8 mouse cellular contexts compared by ENCODE assay signal in the genomic region with DNA sequence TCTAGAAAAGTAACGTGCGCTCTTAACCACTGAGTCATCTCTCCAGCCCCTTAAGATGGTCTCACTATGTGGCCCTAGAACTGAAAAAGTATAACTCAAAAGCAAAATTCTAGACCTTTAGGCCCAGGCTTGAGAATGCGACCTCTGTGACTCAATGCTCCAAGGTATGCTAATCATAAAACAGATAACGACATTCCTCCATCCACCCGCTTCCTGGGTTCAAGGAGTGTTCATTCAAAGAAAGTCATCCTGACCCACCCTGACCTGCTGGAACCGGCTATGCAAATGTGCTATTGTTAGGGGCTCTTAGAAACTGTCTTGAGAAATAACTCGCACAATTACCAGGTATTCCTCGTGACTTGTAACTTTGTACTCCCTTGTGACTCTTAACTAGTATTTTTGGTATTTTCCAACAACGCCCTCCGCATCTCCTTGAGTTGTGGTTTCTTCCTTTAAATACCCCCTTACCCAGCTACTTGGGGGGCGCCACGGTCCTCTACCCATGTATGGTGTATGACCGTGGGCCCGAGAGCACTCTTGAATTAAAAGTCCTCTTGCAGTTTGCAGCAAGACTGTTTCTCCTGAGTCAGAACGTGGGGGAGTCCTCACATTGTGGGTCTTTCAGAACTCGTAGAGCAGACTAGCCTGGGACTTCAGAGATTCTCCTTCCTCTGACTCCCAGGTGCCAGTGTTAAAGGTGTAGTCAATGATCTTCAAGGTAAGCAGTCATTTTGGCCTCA. TPM values are rescaled to one million over a fixed set of nuclear protein-coding genes. Genes with fewer than 3 reads are reported as not detected.
DNase-seq lines count a peak whose midpoint lies in the region; TF ChIP-seq lines count a peak whose summit lies in the region.
"Not testable (repeated sequence)": the region's sequence is repeated elsewhere in the genome, so short reads cannot be mapped to it uniquely, and the experiment has no call there.
"Had no signal": no experiment of that assay in that cellular context is flagged by ENCODE, and none has a peak within 500 bp of the region (broad histone marks: within the 10 kb centered on the region; RNA-seq: fewer than 3 reads in every experiment).

No protein-coding gene starts in this region.

- DNase-seq in ES-E14 (ENCODE audit: low read depth, low spot score), result not testable (repeated sequence)
- peak; percentile 34 for DNase-seq in WW6 (ENCODE audit: low read depth, low spot score)
- peak; percentile 70 for DNase-seq in heart, adult 11 months
- DNase-seq in limb, embryonic 10.5 days (ENCODE audit: low spot score), result peak; percentile 14
- DNase-seq in neural tube, embryonic 10.5 days (ENCODE audit: extremely low spot score, low spot score), result peak; percentile 8

- peak overlapping the region; percentile 45 for H3K27ac ChIP-seq in ES-Bruce4 (ENCODE audit: insufficient read depth, low read length)
- H3K27ac ChIP-seq in ES-E14 (ENCODE audit: insufficient read depth, low read depth, low read length, poor library complexity, severe bottlenecking), result peak overlapping the region; percentile 87; the same call in 1 of the 2 replicates
- not testable (repeated sequence) for H3K27ac ChIP-seq in limb, embryonic 10.5 days

- peaks cover 41% of the 10 kb centered on the region for H3K9me3 ChIP-seq in ES-Bruce4 (replicated peaks; ENCODE audit: control insufficient read depth, insufficient read depth, low read length, poor library complexity, severe bottlenecking)
- H3K9me3 ChIP-seq in ES-E14 (ENCODE audit: control insufficient read depth, insufficient read depth, low read depth, low read length); limb, embryonic 10.5 days (replicated peaks): not testable (repeated sequence)

- peaks cover 23% of the 10 kb centered on the region for H3K36me3 ChIP-seq in ES-Bruce4 (ENCODE audit: control insufficient read depth, insufficient read depth, low read length, poor library complexity, severe bottlenecking)
- H3K36me3 ChIP-seq in ES-E14 (ENCODE audit: control insufficient read depth, insufficient read depth, low read length, poor library complexity, severe bottlenecking), result not testable (repeated sequence)
- H3K36me3 ChIP-seq in limb, embryonic 10.5 days, result peaks cover 38% of the 10 kb centered on the region

- not testable (repeated sequence) for H3K27me3 ChIP-seq in ES-Bruce4 (ENCODE audit: control insufficient read depth, insufficient read depth, low read length, poor library complexity, severe bottlenecking); limb, embryonic 10.5 days (ENCODE audit: low read depth, poor library complexity, severe bottlenecking)

- not testable (repeated sequence) for TF ChIP-seq POLR2A in ES-Bruce4 (IDR thresholded peaks at IDR 0.05; ENCODE audit: insufficient read depth, low read length)

- in situ Hi-C loops in ES-E14 (cut with MboI; ENCODE audit: low sequenced_read_pairs in 2 of 2, unreplicated experiment in 2 of 2), result not testable (repeated sequence)

- H3K4me3 ChIP-seq in ES-Bruce4 (ENCODE audit: low read depth, low read length); limb, embryonic 10.5 days: not testable (repeated sequence)
- H3K4me3 ChIP-seq in ES-E14 (ENCODE audit: insufficient read depth in 1 of 2, low read depth in 1 of 2, low read length in 2 of 2, poor library complexity in 1 of 2, severe bottlenecking in 1 of 2), result peak overlapping the region; percentile 77 to 88; a peak in 3 of 4 replicates

- 0 out of 2 replicates have a peak, but pooled peaks have one; percentile 27 for TF ChIP-seq EP300 in ES-Bruce4 (IDR thresholded peaks at IDR 0.05; ENCODE audit: insufficient read depth, low read depth, low read length)

- H3K9ac ChIP-seq in ES-Bruce4 (ENCODE audit: low read depth, poor library complexity, severe bottlenecking), result peak overlapping the region; percentile 76; the same call in 1 of the 2 replicates
- H3K9ac ChIP-seq in ES-E14 (ENCODE audit: insufficient read depth, low read depth, low read length, poor library complexity, severe bottlenecking), result peak overlapping the region; percentile 24; the same call in 1 of the 2 replicates

- H3K4me1 ChIP-seq in ES-Bruce4 (ENCODE audit: control insufficient read depth, insufficient read depth, low read length); ES-E14 (ENCODE audit: control insufficient read depth in 2 of 2, insufficient read depth in 2 of 2, low read length in 2 of 2, poor library complexity in 1 of 2): not testable (repeated sequence)
- peaks cover 15% of the 10 kb centered on the region for H3K4me1 ChIP-seq in limb, embryonic 10.5 days

- TF ChIP-seq CTCF in ES-Bruce4 (IDR thresholded peaks at IDR 0.05; ENCODE audit: low read depth, low read length), result not testable (repeated sequence)

- WGBS in limb, embryonic 10.5 days, result 96% methylated on average over 16 of the region's 16 CpGs

RNA-seq across cellular contexts. Expression of gene Zfp961, which starts 2.3 kb away (rescaled TPM):
- 34.7 and 34.8 TPM in 2 replicates for polyA plus RNA-seq in ES-Bruce4 (2011; ENCODE audit: insufficient read depth, insufficient read length, low read depth, missing spikeins)
- 50.8 and 79.0 TPM in 2 replicates for total RNA-seq in ES-E14 (2012; rRNA removed)
- 28.0 and 28.1 TPM in 2 replicates for polyA plus RNA-seq in limb, embryonic 10.5 days (2016; fragmentation: Nextera tagmentation; extraction: Ambion mirVana)

RNA-seq across cellular contexts. Expression of gene Zfp617, which starts 44.7 kb away (rescaled TPM):
- 20.4 and 21.9 TPM in 2 replicates for polyA plus RNA-seq in ES-Bruce4 (2011; ENCODE audit: insufficient read depth, insufficient read length, low read depth, missing spikeins)
- 15.1 and 16.0 TPM in 2 replicates for total RNA-seq in ES-E14 (2012; rRNA removed)
- 27.4 and 34.3 TPM in 2 replicates for polyA plus RNA-seq in limb, embryonic 10.5 days (2016; fragmentation: Nextera tagmentation; extraction: Ambion mirVana)

RNA-seq across cellular contexts. Expression of gene Zfp882, which starts 44.7 kb away (rescaled TPM):
- 5.8 and 7.0 TPM in 2 replicates for polyA plus RNA-seq in ES-Bruce4 (2011; ENCODE audit: insufficient read depth, insufficient read length, low read depth, missing spikeins)
- 6.7 and 7.1 TPM in 2 replicates for total RNA-seq in ES-E14 (2012; rRNA removed)
- 5.4 and 7.2 TPM in 2 replicates for polyA plus RNA-seq in limb, embryonic 10.5 days (2016; fragmentation: Nextera tagmentation; extraction: Ambion mirVana)

RNA-seq across cellular contexts. Expression of gene Cyp4f18, which starts 56.3 kb away (rescaled TPM):
- polyA plus RNA-seq in ES-Bruce4 (2011; ENCODE audit: insufficient read depth, insufficient read length, low read depth, missing spikeins), result not detected in 2 replicates
- 0.18 and 0.32 TPM in 2 replicates for total RNA-seq in ES-E14 (2012; rRNA removed)
- polyA plus RNA-seq in limb, embryonic 10.5 days (2016; fragmentation: Nextera tagmentation; extraction: Ambion mirVana), result 0.58 and 0.71 TPM in 2 replicates
- total RNA-seq: forebrain, postnatal 0 days had no signal
- polyA plus RNA-seq: C2C12 had no signal
